Mouse (Mus musculus) urinary bladder, postnatal 10 days (tissue): ENCODE measurements at regions not wholly inside any gene's neighbourhood (a gene's known extent, or its start where the extent isn't known, plus 50 kb on each side); places are given as distances from the start of the nearest gene placed in this dataset.
"Not testable (repeated sequence)": the region's sequence is repeated elsewhere in the genome, so short reads cannot be mapped to it uniquely, and the experiment has no call there.

Source experiments
- DNase-seq: peaks from one replicate; pipeline ENCODE4 v3.0.0; 2022; ENCODE audit warnings: low spot score

- DNase-seq = no peak
These were observed 108.6 kb downstream of the Katnal1 start for GRCm38 (mm10) chr5:148820476-148820875.

GRCm38 (mm10) chr5:148819423-148819822 lies 109.7 kb downstream of the Katnal1 start:
- DNase-seq = no peak

- no peak for DNase-seq
These were observed 110.4 kb downstream of the Katnal1 start for GRCm38 (mm10) chr5:148818746-148819145.

GRCm38 (mm10) chr5:148812840-148813239 lies 116.3 kb downstream of the Katnal1 start:
- DNase-seq = no peak

GRCm38 (mm10) chr5:148812016-148812415 lies 117.1 kb downstream of the Katnal1 start:
- no peak for DNase-seq

- no peak for DNase-seq
These were observed 119.6 kb downstream of the Katnal1 start for GRCm38 (mm10) chr5:148809485-148809884.

- no peak for DNase-seq
These were observed 120.1 kb downstream of the Katnal1 start for GRCm38 (mm10) chr5:148809055-148809454.

- no peak for DNase-seq
These were observed 120.7 kb downstream of the Katnal1 start for GRCm38 (mm10) chr5:148808426-148808825.

GRCm38 (mm10) chr5:148807612-148808011 lies 121.5 kb downstream of the Katnal1 start:
- DNase-seq = no peak

GRCm38 (mm10) chr5:148805030-148805429 lies 124.1 kb downstream of the Katnal1 start:
- DNase-seq = no peak

GRCm38 (mm10) chr5:148803772-148804171 lies 125.3 kb downstream of the Katnal1 start:
- no peak for DNase-seq

GRCm38 (mm10) chr5:148802720-148803119 lies 126.4 kb downstream of the Katnal1 start:
- no peak for DNase-seq

- DNase-seq = no peak
These were observed 130.6 kb downstream of the Katnal1 start for GRCm38 (mm10) chr5:148798541-148798940.

- no peak for DNase-seq
These were observed 133.0 kb downstream of the Katnal1 start for GRCm38 (mm10) chr5:148796072-148796471.

GRCm38 (mm10) chr5:148794465-148794864 lies 134.7 kb downstream of the Katnal1 start:
- DNase-seq = peak; percentile 42

- peak; percentile 65 for DNase-seq
These were observed 136.2 kb downstream of the Katnal1 start for GRCm38 (mm10) chr5:148792736-148793440.

GRCm38 (mm10) chr5:148791651-148792050 lies 137.5 kb downstream of the Katnal1 start:
- no peak for DNase-seq

- DNase-seq = not testable (repeated sequence)
These were observed 138.8 kb downstream of the Katnal1 start for GRCm38 (mm10) chr5:148790343-148790742.

GRCm38 (mm10) chr5:148789823-148790222 lies 139.3 kb downstream of the Katnal1 start:
- DNase-seq = no peak

- no peak for DNase-seq
These were observed 140.0 kb downstream of the Katnal1 start for GRCm38 (mm10) chr5:148789147-148789566.

GRCm38 (mm10) chr5:148788690-148789089 lies 140.4 kb downstream of the Katnal1 start:
- DNase-seq = no peak

GRCm38 (mm10) chr5:148787270-148787669 lies 141.8 kb downstream of the Katnal1 start:
- DNase-seq = no peak

GRCm38 (mm10) chr5:148781076-148781475 lies 148.0 kb downstream of the Katnal1 start:
- not testable (repeated sequence) for DNase-seq
